Mouse (Mus musculus): ENCODE measurements around the gene Uxs1.

DNA sequence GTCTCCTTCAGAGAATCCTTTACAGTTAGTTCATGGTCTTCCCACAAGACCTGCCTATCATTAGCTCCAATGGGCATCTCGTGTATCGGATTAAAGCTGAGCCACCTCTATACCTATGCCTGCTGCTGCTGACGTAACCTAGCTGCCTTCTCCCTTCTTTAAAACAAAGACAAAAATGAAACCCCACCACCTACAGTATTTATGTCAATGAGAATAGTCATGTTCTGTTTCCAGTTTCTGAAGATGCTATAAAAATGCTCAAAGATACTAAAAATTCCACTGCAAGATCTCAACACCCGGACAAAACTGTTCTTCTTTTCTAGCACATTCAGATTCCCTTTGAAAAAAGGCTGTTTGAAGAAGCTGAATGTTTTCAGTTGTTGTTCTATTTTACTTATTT is 9.2 kb downstream of the Uxs1 start:
- no peak for TF ChIP-seq CTCF (IDR thresholded peaks at IDR 0.05)
- TF ChIP-seq EP300 (IDR thresholded peaks at IDR 0.05) = no peak
